Mouse (Mus musculus): ENCODE measurements around the gene A430078G23Rik. TPM values are rescaled to one million over a fixed set of nuclear protein-coding genes. Genes with fewer than 3 reads are reported as not detected.
"Not testable (repeated sequence)": the region's sequence is repeated elsewhere in the genome, so short reads cannot be mapped to it uniquely, and the experiment has no call there.

Gene A430078G23Rik
- polyA plus RNA-seq, 1 experiment = 3.1 TPM

DNA sequence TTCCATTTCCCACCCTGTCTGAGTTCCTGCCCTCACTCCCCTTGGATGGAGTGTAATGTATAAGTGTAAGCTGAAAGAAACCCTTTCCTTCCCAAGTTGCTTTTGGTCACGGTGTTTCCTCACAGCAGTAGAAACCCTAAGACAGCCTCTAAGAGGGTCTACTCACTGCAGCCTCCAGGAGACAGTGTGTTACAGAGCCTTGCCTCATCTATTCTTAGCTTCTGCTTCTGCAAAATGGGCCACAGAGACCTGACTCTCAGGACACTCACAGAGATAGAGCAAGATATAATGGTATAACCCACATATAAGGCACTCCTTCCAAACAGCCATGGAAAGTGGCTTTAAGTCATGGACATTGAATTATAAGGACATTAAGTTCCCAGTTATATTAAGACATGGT, 26.2 kb upstream of the A430078G23Rik start:
- H3K4me3 ChIP-seq (replicated peaks; ENCODE audit: extremely low read depth, low read depth, low read length) = no peak overlapping the region
- H3K4me1 ChIP-seq (ENCODE audit: control insufficient read depth, insufficient read depth, low read length) = no peaks in the 10 kb centered on the region
- DNase-seq = no peak
- TF ChIP-seq POLR2A (IDR thresholded peaks at IDR 0.05; ENCODE audit: borderline replicate concordance, extremely low read depth, low read depth, low read length) (no peak), CTCF (IDR thresholded peaks at IDR 0.05; ENCODE audit: insufficient read depth, low read length) (no peak)
- 76% methylated on average over 1 of the region's 1 CpGs for WGBS

DNA sequence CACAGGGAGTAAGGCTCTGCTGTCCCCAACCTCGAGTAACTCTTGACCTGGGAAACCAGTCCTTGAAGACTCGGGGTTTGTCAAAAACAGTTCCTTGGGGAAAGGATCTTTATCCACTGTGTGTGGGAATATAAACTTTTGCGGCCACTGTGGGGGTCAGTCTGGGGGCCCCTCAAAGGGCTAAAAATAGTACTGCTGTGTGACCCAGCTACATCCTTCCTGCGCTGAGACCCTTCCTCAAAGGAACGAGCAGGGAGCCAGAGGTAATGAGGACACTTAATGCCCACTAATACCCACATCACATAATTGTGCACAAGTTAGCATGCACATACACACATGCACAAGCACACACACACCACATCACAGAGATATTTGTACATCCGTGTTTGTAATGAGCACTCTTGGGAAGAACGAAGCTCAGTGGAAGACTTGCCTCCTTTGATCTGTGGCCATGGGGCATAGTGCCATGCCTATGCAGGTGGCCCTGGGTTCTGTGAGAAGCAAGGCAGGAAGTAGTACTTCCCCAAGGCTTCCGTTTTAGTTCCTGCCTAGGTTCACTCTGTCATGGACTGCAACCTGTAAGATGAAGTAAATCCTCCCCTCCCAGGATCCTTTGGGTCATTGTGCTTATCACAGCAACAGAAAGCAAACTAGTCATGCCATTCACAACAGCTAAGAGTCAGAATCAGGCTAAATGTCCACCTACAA, 25.5 kb upstream of the A430078G23Rik start:
- TF ChIP-seq CTCF (IDR thresholded peaks at IDR 0.05; ENCODE audit: insufficient read depth, low read length) (no peak), POLR2A (IDR thresholded peaks at IDR 0.05; ENCODE audit: borderline replicate concordance, extremely low read depth, low read depth, low read length) (no peak)
- Histone ChIP-seq H3K4me1 (ENCODE audit: control insufficient read depth, insufficient read depth, low read length) (no peaks in the 10 kb centered on the region), H3K4me3 (replicated peaks; ENCODE audit: extremely low read depth, low read depth, low read length) (no peak overlapping the region)
- WGBS = 34% methylated on average over 8 of the region's 8 CpGs
- no peak for DNase-seq

DNA sequence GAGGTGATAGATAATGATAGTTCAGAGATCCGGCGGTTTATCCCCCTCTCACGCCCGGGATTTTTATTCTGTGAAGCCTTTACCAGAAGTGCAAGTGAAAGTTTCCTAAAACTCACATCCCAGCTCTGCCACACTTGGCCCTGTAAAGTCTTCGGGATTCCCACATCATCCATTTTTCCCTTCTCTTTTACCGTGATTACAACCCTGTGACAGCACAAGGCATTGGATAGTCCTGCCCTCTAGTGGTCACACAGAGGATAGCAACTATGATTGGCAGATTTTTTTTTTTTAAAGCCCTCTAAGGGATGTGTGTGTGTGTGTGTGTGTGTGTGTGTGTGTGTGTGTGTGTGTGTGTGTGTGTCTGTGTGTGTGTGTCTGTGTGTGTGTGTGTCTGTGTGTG, 22.6 kb upstream of the A430078G23Rik start:
- no peaks in the 10 kb centered on the region for H3K4me1 ChIP-seq (ENCODE audit: control insufficient read depth, insufficient read depth, low read length)
- 39% methylated on average over 6 of the region's 6 CpGs for WGBS
- no peak for TF ChIP-seq POLR2A (IDR thresholded peaks at IDR 0.05; ENCODE audit: borderline replicate concordance, extremely low read depth, low read depth, low read length)
- TF ChIP-seq CTCF (IDR thresholded peaks at IDR 0.05; ENCODE audit: insufficient read depth, low read length) = 0 out of 2 replicates have a peak, but pooled peaks have one; percentile 2
- no peak overlapping the region for H3K4me3 ChIP-seq (replicated peaks; ENCODE audit: extremely low read depth, low read depth, low read length)
- DNase-seq = peak; percentile 33

DNA sequence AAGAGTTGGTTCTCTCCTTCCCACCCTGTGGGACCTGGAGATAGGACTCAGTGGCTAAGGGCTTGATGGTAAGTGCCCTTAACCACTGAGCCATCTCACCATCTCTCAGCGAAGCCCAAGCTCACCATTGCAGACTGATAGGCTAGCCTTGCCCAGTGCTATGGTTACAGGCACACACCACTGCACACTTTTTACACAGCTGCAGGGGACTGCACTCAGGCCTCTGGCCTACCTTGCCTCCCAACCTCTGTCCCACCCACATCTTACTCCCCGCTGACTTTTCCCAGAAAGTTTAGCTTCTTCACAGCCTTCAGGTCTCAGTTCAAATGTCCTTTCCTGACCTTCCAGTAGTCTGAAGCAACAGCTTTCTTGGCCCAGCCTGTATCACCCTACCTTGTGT, 21.5 kb upstream of the A430078G23Rik start:
- H3K4me3 ChIP-seq (replicated peaks; ENCODE audit: extremely low read depth, low read depth, low read length) = no peak overlapping the region
- no peak for DNase-seq
- 81% methylated on average over 2 of the region's 2 CpGs for WGBS
- no peaks in the 10 kb centered on the region for H3K4me1 ChIP-seq (ENCODE audit: control insufficient read depth, insufficient read depth, low read length)
- TF ChIP-seq CTCF (IDR thresholded peaks at IDR 0.05; ENCODE audit: insufficient read depth, low read length) = no peak
- no peak for TF ChIP-seq POLR2A (IDR thresholded peaks at IDR 0.05; ENCODE audit: borderline replicate concordance, extremely low read depth, low read depth, low read length)

DNA sequence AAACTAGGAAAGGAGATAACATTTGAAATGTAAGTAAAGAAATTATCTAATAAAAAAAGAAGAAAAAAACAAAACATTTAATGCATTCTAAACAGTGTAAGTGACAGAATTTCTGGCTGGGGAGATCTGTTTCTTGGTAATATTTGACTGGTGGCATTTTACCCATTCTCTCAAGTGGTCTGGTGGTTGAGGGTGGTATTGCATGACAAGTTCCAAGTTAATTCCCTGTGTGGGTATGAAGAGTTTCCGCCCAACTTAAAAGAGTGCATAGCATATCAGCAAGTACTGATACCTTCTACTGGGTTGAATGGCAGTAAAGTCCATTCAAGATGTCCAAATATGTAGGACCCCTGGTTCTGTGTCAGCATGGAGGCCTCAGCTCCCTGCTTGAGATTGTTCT, 17.3 kb upstream of the A430078G23Rik start:
- 81% methylated on average over 1 of the region's 1 CpGs for WGBS
- no peak for TF ChIP-seq CTCF (IDR thresholded peaks at IDR 0.05; ENCODE audit: insufficient read depth, low read length)
- TF ChIP-seq POLR2A (IDR thresholded peaks at IDR 0.05; ENCODE audit: borderline replicate concordance, extremely low read depth, low read depth, low read length) = no peak
- no peak overlapping the region for H3K4me3 ChIP-seq (replicated peaks; ENCODE audit: extremely low read depth, low read depth, low read length)

DNA sequence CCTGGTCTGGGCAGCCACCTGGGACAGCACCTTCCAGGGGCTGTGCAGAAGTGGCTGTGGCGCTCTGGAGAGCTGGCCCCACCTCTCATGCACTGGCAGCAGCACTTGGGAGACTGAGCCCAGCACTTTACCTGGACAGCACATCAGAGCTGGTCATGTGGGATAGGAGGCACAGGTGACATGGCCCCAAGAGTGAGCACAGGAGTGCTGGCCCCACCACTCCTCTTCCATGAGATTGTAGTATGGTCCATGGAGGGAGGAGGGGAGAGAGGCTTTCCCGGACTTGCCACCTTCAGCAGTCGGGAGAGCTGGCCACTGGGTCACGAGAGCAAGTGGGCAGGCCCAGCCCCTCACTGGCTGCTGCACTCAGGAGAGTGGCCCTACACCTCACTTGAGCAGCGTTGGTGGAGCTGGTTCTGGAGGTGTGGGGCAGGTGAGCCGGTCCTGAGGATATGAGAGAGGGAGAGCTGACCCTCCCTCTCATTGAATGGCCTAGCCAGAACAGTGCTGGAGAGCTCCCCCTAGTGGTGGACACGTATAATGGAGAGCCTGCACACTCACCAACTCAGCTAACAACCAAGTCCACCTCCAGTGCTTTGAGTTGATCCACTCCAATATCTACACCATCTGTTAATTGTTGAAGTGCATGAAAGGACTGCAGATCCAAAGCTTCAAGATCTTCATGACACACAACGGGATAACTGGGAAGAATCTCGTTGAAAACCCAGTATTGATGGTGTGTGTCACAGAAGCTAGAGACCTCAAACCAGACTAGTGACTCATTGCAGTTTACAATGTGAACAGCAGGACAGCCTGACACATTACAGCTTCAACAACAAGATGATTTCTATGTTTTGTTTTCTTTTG, 16.3 kb upstream of the A430078G23Rik start:
- no peak overlapping the region for H3K4me3 ChIP-seq (replicated peaks; ENCODE audit: extremely low read depth, low read depth, low read length)
- no peaks in the 10 kb centered on the region for H3K4me1 ChIP-seq (ENCODE audit: control insufficient read depth, insufficient read depth, low read length)
- DNase-seq = peak; percentile 44
- TF ChIP-seq CTCF (IDR thresholded peaks at IDR 0.05; ENCODE audit: insufficient read depth, low read length) (peak; percentile 81), POLR2A (IDR thresholded peaks at IDR 0.05; ENCODE audit: borderline replicate concordance, extremely low read depth, low read depth, low read length) (no peak)
- 55% methylated on average over 9 of the region's 9 CpGs for WGBS

More for the DNA sequence above, 17.3 kb upstream of the A430078G23Rik start:
- no peaks in the 10 kb centered on the region for H3K4me1 ChIP-seq (ENCODE audit: control insufficient read depth, insufficient read depth, low read length)
- no peak for DNase-seq

DNA sequence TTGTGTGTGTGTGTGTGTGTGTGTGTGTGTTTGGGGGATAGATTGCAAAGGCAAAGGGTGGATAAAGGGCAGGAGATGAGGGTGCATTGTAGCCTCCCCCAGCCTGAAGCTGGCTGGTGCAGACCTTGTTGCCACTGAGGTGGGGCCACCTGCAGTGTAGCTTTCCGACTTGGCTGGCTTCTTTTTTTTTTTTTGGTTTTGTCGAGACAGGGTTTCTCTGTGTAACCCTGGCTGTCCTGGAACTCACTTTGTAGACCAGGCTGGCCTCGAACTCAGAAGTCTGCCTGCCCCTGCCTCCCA, 15.7 kb upstream of the A430078G23Rik start:
- DNase-seq; H3K4me1 ChIP-seq (ENCODE audit: control insufficient read depth, insufficient read depth, low read length): not testable (repeated sequence)
- whole genome bisulfite sequencing = 81% methylated on average over 3 of the region's 3 CpGs

DNA sequence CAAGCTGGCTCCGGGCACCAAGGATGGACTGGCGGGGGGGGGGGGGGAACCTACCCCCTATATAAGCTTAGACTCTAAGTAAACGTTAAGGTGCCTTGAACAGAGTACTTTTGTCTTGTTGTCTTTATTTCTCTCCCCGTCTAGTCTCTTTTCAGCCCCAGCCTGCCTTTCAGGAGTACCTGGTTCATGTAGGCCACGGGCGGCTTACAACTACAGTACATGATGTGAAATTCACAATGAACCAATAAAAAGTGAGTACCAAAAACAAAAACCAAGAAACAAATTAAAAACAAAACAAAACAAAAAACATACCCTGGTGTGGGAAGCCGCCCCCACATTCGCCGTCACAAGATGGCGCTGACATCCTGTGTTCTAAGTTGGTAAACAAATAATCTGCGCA, 15.2 kb upstream of the A430078G23Rik start:
- WGBS = 91% methylated on average over 11 of the region's 11 CpGs
- TF ChIP-seq POLR2A (IDR thresholded peaks at IDR 0.05; ENCODE audit: borderline replicate concordance, extremely low read depth, low read depth, low read length) = no peak
- no peak for TF ChIP-seq CTCF (IDR thresholded peaks at IDR 0.05; ENCODE audit: insufficient read depth, low read length)
- H3K4me3 ChIP-seq (replicated peaks; ENCODE audit: extremely low read depth, low read depth, low read length) = no peak overlapping the region

More for the DNA sequence above, 15.7 kb upstream of the A430078G23Rik start:
- not testable (repeated sequence) for H3K4me3 ChIP-seq (replicated peaks; ENCODE audit: extremely low read depth, low read depth, low read length)

DNA sequence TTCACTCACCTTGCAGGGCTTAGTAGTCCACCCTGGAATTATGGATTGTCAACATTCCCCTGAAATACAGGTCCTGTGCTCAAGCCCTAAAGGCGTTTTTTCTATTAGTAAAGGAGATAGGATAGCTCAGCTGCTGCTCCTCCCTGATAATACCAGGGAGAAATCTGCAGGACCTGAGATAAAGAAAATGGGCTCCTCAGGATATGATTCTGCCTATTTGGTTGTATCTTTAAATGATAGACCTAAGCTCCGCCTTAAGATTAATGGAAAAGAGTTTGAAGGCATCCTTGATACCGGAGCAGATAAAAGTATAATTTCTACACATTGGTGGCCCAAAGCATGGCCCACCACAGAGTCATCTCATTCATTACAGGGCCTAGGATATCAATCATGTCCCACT, 12.5 kb upstream of the A430078G23Rik start:
- WGBS = 81% methylated on average over 3 of the region's 3 CpGs
- not testable (repeated sequence) for H3K4me3 ChIP-seq (replicated peaks; ENCODE audit: extremely low read depth, low read depth, low read length)

More for the DNA sequence above, 15.2 kb upstream of the A430078G23Rik start:
- DNase-seq = no peak
- no peaks in the 10 kb centered on the region for H3K4me1 ChIP-seq (ENCODE audit: control insufficient read depth, insufficient read depth, low read length)

DNA sequence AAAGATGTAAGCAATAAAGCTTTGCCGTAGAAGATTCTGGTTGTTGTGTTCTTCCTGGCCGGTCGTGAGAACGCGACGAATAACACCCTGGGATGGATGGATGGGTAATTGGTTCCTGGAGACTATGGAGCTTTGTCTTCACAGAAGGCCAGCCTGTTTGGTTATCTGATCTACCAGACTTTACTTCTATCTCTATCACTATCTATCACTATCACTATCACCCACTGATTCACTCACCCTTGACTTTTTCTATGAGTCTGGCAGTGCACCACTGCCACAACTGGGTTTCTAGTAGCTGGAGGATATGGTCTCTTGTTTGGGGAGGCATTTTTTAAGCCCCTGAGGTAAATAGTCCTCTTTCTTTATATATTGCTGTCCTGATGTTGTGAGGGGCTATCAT, 7.9 kb upstream of the A430078G23Rik start:
- H3K4me3 ChIP-seq (replicated peaks; ENCODE audit: extremely low read depth, low read depth, low read length) = no peak overlapping the region
- WGBS = 93% methylated on average over 6 of the region's 6 CpGs
- no peak for DNase-seq
- no peak for TF ChIP-seq POLR2A (IDR thresholded peaks at IDR 0.05; ENCODE audit: borderline replicate concordance, extremely low read depth, low read depth, low read length)
- no peak for TF ChIP-seq CTCF (IDR thresholded peaks at IDR 0.05; ENCODE audit: insufficient read depth, low read length)
- H3K4me1 ChIP-seq (ENCODE audit: control insufficient read depth, insufficient read depth, low read length) = no peaks in the 10 kb centered on the region

More for the DNA sequence above, 12.5 kb upstream of the A430078G23Rik start:
- H3K4me1 ChIP-seq (ENCODE audit: control insufficient read depth, insufficient read depth, low read length); DNase-seq: not testable (repeated sequence)

All from lung, adult 2 months (tissue).